Comparison of ENCODE assay signal across 18 mouse cellular contexts in the genomic region with DNA sequence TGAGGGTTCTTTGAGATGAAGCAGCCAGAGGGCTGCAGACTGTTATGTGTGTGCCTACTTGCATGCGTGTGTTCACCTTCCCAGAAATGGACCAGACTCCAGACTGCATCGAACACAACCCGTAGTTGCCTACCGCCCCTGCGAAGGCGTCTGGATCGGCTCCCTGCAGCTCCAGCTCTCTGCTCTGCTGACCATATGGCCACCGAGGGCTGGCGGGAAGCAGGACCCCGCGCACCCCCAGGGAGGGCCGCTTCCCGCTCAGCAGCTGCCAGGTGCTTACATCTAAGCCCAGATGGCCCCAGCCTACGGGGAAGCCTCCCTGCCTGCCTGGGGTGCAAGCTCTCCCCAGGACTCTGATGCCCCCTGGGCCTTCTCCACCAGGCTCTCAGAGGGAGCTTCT.
DNase-seq lines count a peak whose midpoint lies in the region; ATAC-seq lines count a peak whose summit lies in the region.
"Had no signal": no experiment of that assay in that cellular context is flagged by ENCODE, and none has a peak within 500 bp of the region (broad histone marks: within the 10 kb centered on the region; RNA-seq: fewer than 3 reads in every experiment).

No protein-coding gene starts in this region.

- no peak overlapping the region for H3K4me2 ChIP-seq in hindbrain, embryonic 14.5 days (replicated peaks)
- H3K4me2 ChIP-seq in hindbrain, embryonic 13.5 days = no peak overlapping the region
- H3K4me2 ChIP-seq in midbrain, embryonic 13.5 days (replicated peaks) = no peak overlapping the region
- H3K4me2 ChIP-seq: heart, embryonic 11.5 days had no signal

- peaks cover 38% of the 10 kb centered on the region for H3K4me1 ChIP-seq in hindbrain, embryonic 10.5 days (replicated peaks)
- no peaks in the 10 kb centered on the region for H3K4me1 ChIP-seq in hindbrain, embryonic 14.5 days (replicated peaks; ENCODE audit: control insufficient read depth, insufficient read depth, low read length)
- H3K4me1 ChIP-seq in hindbrain, embryonic 13.5 days (replicated peaks) = peaks cover 8% of the 10 kb centered on the region
- H3K4me1 ChIP-seq in midbrain, embryonic 13.5 days (replicated peaks) = 0 out of 2 replicates have a peak, but pooled peaks cover 6% of the 10 kb centered on the region

- H3K27me3 ChIP-seq in hindbrain, embryonic 10.5 days (ENCODE audit: insufficient read depth, poor library complexity, severe bottlenecking) = no peaks in the 10 kb centered on the region
- no peaks in the 10 kb centered on the region for H3K27me3 ChIP-seq in hindbrain, embryonic 14.5 days (ENCODE audit: control insufficient read depth, insufficient read depth, low read length)
- no peaks in the 10 kb centered on the region for H3K27me3 ChIP-seq in hindbrain, embryonic 13.5 days
- H3K27me3 ChIP-seq in midbrain, embryonic 13.5 days = no peaks in the 10 kb centered on the region
- H3K27me3 ChIP-seq: megakaryocyte, embryonic 14.5 days had no signal

- no peak overlapping the region for H3K9ac ChIP-seq in hindbrain, embryonic 14.5 days
- H3K9ac ChIP-seq in hindbrain, embryonic 13.5 days = no peak overlapping the region
- no peak overlapping the region for H3K9ac ChIP-seq in midbrain, embryonic 13.5 days (replicated peaks)
- H3K9ac ChIP-seq: liver, embryonic 14.5 days had no signal

- 47% methylated on average over 14 of the region's 14 CpGs for WGBS in hindbrain, embryonic 10.5 days
- 45% methylated on average over 14 of the region's 14 CpGs for WGBS in hindbrain, embryonic 14.5 days
- 47% methylated on average over 14 of the region's 14 CpGs for WGBS in hindbrain, embryonic 13.5 days
- WGBS in midbrain, embryonic 13.5 days = 56% methylated on average over 14 of the region's 14 CpGs

- no peak overlapping the region for H3K4me3 ChIP-seq in hindbrain, embryonic 10.5 days
- H3K4me3 ChIP-seq in hindbrain, embryonic 14.5 days (replicated peaks; ENCODE audit: low read length) = no peak overlapping the region
- no peak overlapping the region for H3K4me3 ChIP-seq in hindbrain, embryonic 13.5 days
- H3K4me3 ChIP-seq in midbrain, embryonic 13.5 days (replicated peaks) = no peak overlapping the region
- H3K4me3 ChIP-seq: megakaryocyte, embryonic 14.5 days had no signal

- ATAC-seq in hindbrain, embryonic 14.5 days (ENCODE audit: low FRiP score) = no peak
- peak; percentile 46; the same call in 1 of the 2 replicates for ATAC-seq in hindbrain, embryonic 13.5 days (ENCODE audit: low FRiP score)
- ATAC-seq in midbrain, embryonic 13.5 days = peak; percentile 38; the same call in 1 of the 2 replicates
- ATAC-seq: forebrain, embryonic 16.5 days; lung, postnatal 0 days had no signal

- peak; percentile 21 for DNase-seq in hindbrain, embryonic 10.5 days (ENCODE audit: low spot score)
- DNase-seq in hindbrain, embryonic 14.5 days (ENCODE audit: low spot score) = no peak
- peak; percentile 27 for DNase-seq in retina, postnatal 1 day
- DNase-seq in retina, embryonic 14.5 days (ENCODE audit: low spot score) = no peak
- DNase-seq in thymus, postnatal 4 days = no peak
- DNase-seq in lung, postnatal 25 days (ENCODE audit: low spot score) = no peak
- DNase-seq: adrenal gland, postnatal 10 days; cerebellum, adult 18-20 months; heart, postnatal 36 days; kidney, adult 9 months; right cerebral cortex, postnatal 4 days had no signal

- peak overlapping the region; percentile 46 for H3K27ac ChIP-seq in hindbrain, embryonic 10.5 days
- no peak overlapping the region for H3K27ac ChIP-seq in hindbrain, embryonic 14.5 days
- no peak overlapping the region for H3K27ac ChIP-seq in hindbrain, embryonic 13.5 days
- H3K27ac ChIP-seq in midbrain, embryonic 13.5 days = no peak overlapping the region
- H3K27ac ChIP-seq: liver, embryonic 14.5 days had no signal

- H3K9me3 ChIP-seq in hindbrain, embryonic 10.5 days = no peaks in the 10 kb centered on the region
- no peaks in the 10 kb centered on the region for H3K9me3 ChIP-seq in hindbrain, embryonic 14.5 days (ENCODE audit: control insufficient read depth, low read length)
- H3K9me3 ChIP-seq in hindbrain, embryonic 13.5 days = no peaks in the 10 kb centered on the region
- H3K9me3 ChIP-seq in midbrain, embryonic 13.5 days = no peaks in the 10 kb centered on the region
- H3K9me3 ChIP-seq: megakaryocyte, embryonic 14.5 days had no signal

- H3K36me3 ChIP-seq in hindbrain, embryonic 10.5 days = no peaks in the 10 kb centered on the region
- H3K36me3 ChIP-seq in hindbrain, embryonic 14.5 days (replicated peaks; ENCODE audit: control insufficient read depth, insufficient read depth) = no peaks in the 10 kb centered on the region
- H3K36me3 ChIP-seq in hindbrain, embryonic 13.5 days = no peaks in the 10 kb centered on the region
- H3K36me3 ChIP-seq in midbrain, embryonic 13.5 days = no peaks in the 10 kb centered on the region

Comparison
In these comparisons a context has a peak if more than half of its experiments do, and no peak if none do; other contexts are left out.
1. DNase-seq: peak in hindbrain, embryonic 10.5 days (single experiment) and retina, postnatal 1 day (single experiment); none in hindbrain, embryonic 14.5 days (single experiment), retina, embryonic 14.5 days (single experiment), thymus, postnatal 4 days (single experiment) and lung, postnatal 25 days (single experiment).